Mouse (Mus musculus) megakaryocyte, embryonic 14.5 days (primary cell): ENCODE data around the gene Senp2.

Experiments used
- FLI1 ChIP-seq: IDR thresholded peaks from 2 replicates; pipeline ENCODE4 v1.6.1; 2012; ENCODE audit warnings: low read length, inconsistent platforms, mixed read lengths
- GATA1 ChIP-seq: IDR thresholded peaks from 3 replicates; pipeline ENCODE4 v1.6.1; 2012; ENCODE audit warnings: mixed read lengths, low read length, inconsistent platforms, borderline replicate concordance

- TF ChIP-seq GATA1 (no peak), FLI1 (no peak)
Observed at GRCm38 (mm10) chr16:22067406-22067805, 58.1 kb downstream of the Senp2 start.
